Mouse (Mus musculus) spleen, adult 2 months (tissue): Measurements from ENCODE around the gene Pgghg. TPM values are rescaled to one million over a fixed set of nuclear protein-coding genes. Genes with fewer than 3 reads are reported as not detected.

ENCODE experiments used
- DNase-seq, 2 experiments: peaks; one replicate each; pipeline versions ENCODE4 v3.0.0 to v3.0.0-alpha.2; 2012 to 2021; ENCODE audit warnings: low spot score in 2 of 2, low read depth in 1 of 2
- H3K27ac ChIP-seq: fragments of 200-500 bp; 2 replicates; pipeline ENCODE4 v1.5.1; 2012; ENCODE audit warnings: low read length, inconsistent platforms; ENCODE audit not compliant: insufficient read depth
- H3K27me3 ChIP-seq: fragments of 200-500 bp; 2 replicates; pipeline ENCODE4 v1.6.1; 2012; ENCODE audit warnings: mild to moderate bottlenecking, moderate library complexity, low read length, inconsistent platforms; ENCODE audit not compliant: control insufficient read depth, insufficient read depth
- H3K36me3 ChIP-seq: fragments of 200-500 bp; 2 replicates; pipeline ENCODE4 v1.6.1; 2012; ENCODE audit warnings: mild to moderate bottlenecking, low read length, inconsistent platforms; ENCODE audit not compliant: control insufficient read depth, insufficient read depth
- H3K4me1 ChIP-seq: fragments of 200-500 bp; 2 replicates; pipeline ENCODE4 v1.6.1; 2011; ENCODE audit warnings: inconsistent platforms; ENCODE audit not compliant: control insufficient read depth, insufficient read depth, insufficient read length
- H3K4me3 ChIP-seq: fragments of 200-500 bp; 2 replicates; pipeline ENCODE4 v1.5.1; 2011; ENCODE audit warnings: mild to moderate bottlenecking, inconsistent platforms; ENCODE audit not compliant: insufficient read depth, insufficient read length; ENCODE audit errors: extremely low read depth
- CTCF ChIP-seq: fragments of 200-500 bp; IDR thresholded peaks from 2 replicates; pipeline ENCODE4 v1.5.1; 2011; ENCODE audit warnings: mild to moderate bottlenecking, inconsistent platforms; ENCODE audit not compliant: insufficient read depth, insufficient read length, insufficient replicate concordance; ENCODE audit errors: extremely low read depth
- POLR2A ChIP-seq: fragments of 200-500 bp; IDR thresholded peaks from 2 replicates; pipeline ENCODE4 v1.6.1; 2011; ENCODE audit warnings: low read depth, low read length, inconsistent platforms
- WGBS: fragments of 180-500 bp; shearing (Covaris S2); methylation state at CpG from one replicate; pipeline ENCODE4 v1.1.7; 2018; 5-methylcytosine and 5-hydroxymethylcytosine counted together
- polyA plus RNA-seq: library from polyadenylated mRNA; depleted of rRNA; stranded (reverse); fragments of >200 nt; gene quantifications from 2 replicates; pipeline ENCODE4 v1.2.3, GENCODE M21; 2012

Gene Pgghg
- polyA plus RNA-seq, 1 experiment = 21.2 TPM

DNA sequence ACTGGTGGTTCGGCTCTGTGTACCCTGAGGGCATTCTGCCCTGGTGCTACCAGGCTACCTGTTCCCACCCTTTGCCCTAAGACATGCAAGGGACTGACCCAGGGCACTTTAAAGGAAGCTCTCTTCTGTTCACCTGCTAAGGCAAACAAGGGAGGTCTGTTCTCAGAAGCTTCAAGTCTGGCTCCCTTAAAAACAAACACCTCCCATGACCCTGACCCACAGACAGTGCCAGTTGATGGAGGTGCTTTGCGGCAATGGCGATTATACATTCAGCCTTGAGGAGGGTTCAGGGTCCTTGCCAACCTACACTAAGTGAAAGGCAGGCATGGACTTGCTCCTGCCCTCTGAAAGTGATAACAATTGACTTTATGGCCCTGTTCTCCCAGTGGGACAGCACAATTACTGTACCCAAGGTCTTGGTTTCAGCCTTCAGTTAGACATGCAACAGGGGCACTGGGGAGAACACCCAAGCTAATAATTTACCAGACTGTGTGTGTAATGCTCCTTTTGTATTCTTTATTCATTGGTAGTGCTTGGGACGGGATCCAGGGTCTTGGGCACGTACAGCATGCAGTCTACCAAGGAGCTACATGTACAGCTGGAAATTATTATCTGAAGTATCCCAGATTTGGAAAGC, 28.2 kb upstream of the Pgghg start:
- no peak overlapping the region for H3K4me3 ChIP-seq
- no peaks in the 10 kb centered on the region for H3K4me1 ChIP-seq
- no peak overlapping the region for H3K27ac ChIP-seq
- DNase-seq = no peak
- TF ChIP-seq POLR2A = no peak
- TF ChIP-seq CTCF = no peak
- no peaks in the 10 kb centered on the region for H3K27me3 ChIP-seq
- no peaks in the 10 kb centered on the region for H3K36me3 ChIP-seq
- WGBS = 89% methylated on average over 5 of the region's 5 CpGs

DNA sequence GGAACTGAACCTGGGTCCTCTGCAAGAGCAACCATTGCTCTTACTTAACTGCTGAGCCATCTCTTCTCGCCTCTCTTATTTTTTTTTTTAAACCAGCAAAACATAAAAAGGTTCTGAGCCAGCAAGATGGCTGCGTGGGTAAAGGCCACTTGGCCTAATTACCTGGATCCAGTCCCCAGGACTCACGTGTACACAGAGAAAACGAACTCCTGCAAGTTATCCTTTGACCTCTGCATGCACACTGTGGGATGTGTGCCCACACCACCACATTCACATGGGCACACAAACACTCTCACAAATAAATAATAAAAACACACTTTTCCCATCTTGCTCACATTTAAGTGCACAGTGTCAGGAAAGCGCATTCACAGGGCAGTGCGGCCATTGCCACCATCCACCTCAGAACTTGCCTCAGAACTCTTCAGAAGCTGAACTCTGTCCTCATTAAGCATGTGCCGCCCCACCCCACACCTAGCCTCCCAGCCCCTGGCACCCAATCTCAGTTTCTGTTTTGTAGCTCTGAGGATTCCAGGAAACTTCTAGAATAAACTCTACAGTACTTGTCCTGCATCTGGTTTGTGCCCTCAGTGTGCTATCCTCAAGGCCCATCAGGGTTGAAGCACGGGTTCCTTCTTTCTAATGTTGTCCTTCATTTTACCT, 27.0 kb upstream of the Pgghg start:
- DNase-seq = no peak
- Histone ChIP-seq H3K36me3 (no peaks in the 10 kb centered on the region), H3K4me3 (no peak overlapping the region), H3K27me3 (no peaks in the 10 kb centered on the region), H3K4me1 (no peaks in the 10 kb centered on the region), H3K27ac (no peak overlapping the region)
- TF ChIP-seq CTCF = no peak
- no peak for TF ChIP-seq POLR2A
- 90% methylated on average over 8 of the region's 8 CpGs for WGBS

DNA sequence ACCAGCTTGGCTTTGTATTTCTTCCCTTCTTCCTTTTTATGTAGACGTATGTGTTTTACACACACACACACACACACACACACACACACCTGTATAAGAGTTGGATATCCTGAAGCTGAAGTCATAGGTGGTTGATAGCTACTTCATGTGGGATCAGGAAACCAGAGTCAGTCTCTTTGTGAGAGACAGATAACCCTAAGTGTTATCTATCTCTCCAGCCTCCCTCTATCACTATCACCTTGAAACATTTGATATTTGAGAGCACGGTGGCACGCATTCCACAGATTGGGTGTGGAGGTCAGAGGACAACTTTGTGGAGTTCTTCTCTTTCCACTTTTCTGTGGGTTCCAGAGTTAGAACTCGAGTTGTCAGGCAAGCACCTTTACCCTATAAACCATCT, 21.3 kb upstream of the Pgghg start:
- H3K36me3 ChIP-seq = no peaks in the 10 kb centered on the region
- peaks cover 4% of the 10 kb centered on the region; the same call in 1 of the 2 replicates for H3K4me1 ChIP-seq
- WGBS = 77% methylated on average over 4 of the region's 4 CpGs
- H3K27ac ChIP-seq = no peak overlapping the region
- peaks cover 13% of the 10 kb centered on the region for H3K27me3 ChIP-seq
- TF ChIP-seq POLR2A (no peak), CTCF (no peak)
- H3K4me3 ChIP-seq = no peak overlapping the region
- no peak for DNase-seq

DNA sequence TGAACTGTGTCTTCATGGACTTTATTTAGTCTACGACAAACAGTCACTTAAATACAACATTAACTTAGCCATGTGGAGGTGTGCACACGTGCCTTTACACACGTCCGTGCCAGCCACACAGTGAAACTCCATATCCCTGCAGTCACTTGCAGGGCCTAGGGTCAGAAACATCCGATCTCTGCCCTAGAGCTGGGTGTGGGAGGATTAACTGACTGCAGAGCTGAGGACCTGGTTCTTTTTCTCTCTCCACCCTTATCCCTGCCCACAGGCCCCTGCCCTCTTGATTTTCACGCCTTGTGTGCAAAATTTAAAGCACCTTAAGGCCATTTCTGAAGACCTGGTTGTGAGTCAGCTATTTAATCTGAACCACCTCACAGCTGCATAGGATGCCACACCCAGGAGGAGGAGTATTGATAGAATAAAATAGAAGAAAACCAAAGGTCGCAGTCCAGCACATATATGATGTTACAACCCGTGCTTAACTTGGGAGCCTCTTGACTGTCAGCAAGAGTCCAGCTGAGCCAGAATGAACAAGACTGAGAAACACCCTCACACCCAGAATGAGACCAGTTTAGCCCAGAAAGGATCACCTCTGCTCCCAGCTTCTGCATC, 20.7 kb upstream of the Pgghg start, which contains the start of gene Nlrp6:
Gene Nlrp6, plus strand, starts transcription at position 485 of the 612 bp plus-strand sequence.
- Histone ChIP-seq H3K4me3 (no peak within 1 kb of the TSS), H3K27ac (no peak within 1 kb of the TSS), H3K27me3 (peaks cover 13% of the 10 kb centered on the region), H3K36me3 (no peaks in the 10 kb centered on the region), H3K4me1 (peaks cover 4% of the 10 kb centered on the region; the same call in 1 of the 2 replicates)
- WGBS = 77% methylated on average over 8 of the region's 8 CpGs
- DNase-seq = no peak
- TF ChIP-seq CTCF = no peak

DNA sequence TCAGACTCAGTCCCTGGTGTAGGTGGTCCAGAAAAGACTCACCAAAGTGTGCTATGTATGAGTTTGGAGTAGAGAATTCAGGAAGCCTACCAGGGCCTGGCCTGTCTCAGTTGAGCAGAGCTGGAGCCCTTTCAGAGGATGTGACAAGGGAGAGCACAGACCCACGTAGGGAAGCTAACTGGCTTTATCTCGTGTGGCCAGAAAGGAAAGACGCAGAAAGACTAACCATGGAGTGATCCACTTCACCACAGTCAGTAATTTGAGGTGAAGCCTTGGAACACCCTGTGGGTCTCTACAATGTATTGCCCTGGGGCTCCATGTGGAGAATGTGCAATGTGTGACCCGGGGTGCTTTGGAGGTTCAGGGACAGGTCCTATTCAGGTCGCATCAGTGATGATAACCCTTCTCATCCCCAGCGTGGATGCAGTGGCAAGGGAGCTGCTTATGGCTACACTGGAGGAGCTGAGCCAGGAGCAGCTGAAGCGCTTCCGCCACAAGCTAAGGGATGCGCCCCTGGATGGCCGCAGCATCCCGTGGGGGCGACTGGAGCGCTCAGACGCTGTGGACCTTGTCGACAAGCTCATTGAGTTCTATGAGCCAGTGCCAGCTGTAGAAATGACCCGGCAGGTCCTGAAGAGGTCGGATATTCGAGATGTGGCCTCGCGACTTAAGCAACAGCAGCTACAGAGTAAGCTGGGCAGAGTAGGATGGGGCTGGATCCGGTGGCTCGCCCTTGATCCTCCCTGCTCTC, 19.8 kb upstream of the Pgghg start:
- Histone ChIP-seq H3K4me3 (no peak overlapping the region), H3K36me3 (no peaks in the 10 kb centered on the region), H3K27ac (no peak overlapping the region), H3K27me3 (peaks cover 13% of the 10 kb centered on the region), H3K4me1 (peaks cover 4% of the 10 kb centered on the region; the same call in 1 of the 2 replicates)
- no peak for DNase-seq
- 57% methylated on average over 22 of the region's 22 CpGs for WGBS
- TF ChIP-seq POLR2A (no peak), CTCF (no peak)

- Histone ChIP-seq H3K27ac (no peak overlapping the region), H3K36me3 (no peaks in the 10 kb centered on the region), H3K4me3 (peak overlapping the region; percentile 18; the same call in 1 of the 2 replicates), H3K4me1 (peaks cover 4% of the 10 kb centered on the region; the same call in 1 of the 2 replicates), H3K27me3 (peaks cover 13% of the 10 kb centered on the region)
- 1% methylated on average over 49 of the region's 49 CpGs for WGBS
- no peak for DNase-seq
- TF ChIP-seq CTCF = no peak
- no peak for TF ChIP-seq POLR2A
These were observed 18.7 kb upstream of the Pgghg start for GRCm38 (mm10) chr7:140922398-140923069.
